Mouse (Mus musculus) liver, embryonic 14.5 days (tissue): Measurements from ENCODE around the gene Krtap4-9.

Source experiments
- CTCF ChIP-seq: IDR thresholded peaks from 2 replicates; pipeline ENCODE4 v1.5.1; 2016; ENCODE audit warnings: antibody characterized with exemption, low read depth, control low read depth
- EP300 ChIP-seq: IDR thresholded peaks from 2 replicates; pipeline ENCODE4 v1.6.1; 2016; ENCODE audit warnings: antibody characterized with exemption, low read depth

DNA sequence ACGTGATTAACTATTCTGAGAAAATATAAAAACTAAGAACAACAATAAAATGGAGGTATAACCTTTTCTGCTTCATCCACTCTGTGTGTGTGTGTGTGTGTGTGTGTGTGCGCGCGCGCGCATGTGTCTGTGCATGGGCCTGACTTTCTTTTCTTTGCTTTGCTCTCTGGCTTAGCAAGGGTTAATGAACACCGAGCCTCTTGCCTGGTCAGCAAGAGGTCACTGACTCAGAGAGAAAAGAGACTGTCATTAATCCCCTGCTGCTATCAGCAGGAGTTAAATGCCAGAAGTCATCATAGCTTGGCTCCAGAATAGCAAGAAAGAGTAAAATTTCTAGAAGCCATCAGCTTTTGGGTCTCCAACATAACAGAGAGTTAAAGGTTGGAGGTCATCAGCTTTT is 6.6 kb upstream of the Krtap4-9 start:
- no peak for TF ChIP-seq CTCF
- TF ChIP-seq EP300 = no peak
